Mouse (Mus musculus) left cerebral cortex, adult 18-20 months (tissue): ENCODE results near the gene Kcnab3. TPM values are rescaled to one million over a fixed set of nuclear protein-coding genes. Genes with fewer than 3 reads are reported as not detected.

Experiments used
- DNase-seq, 2 experiments: peaks; one replicate each; pipeline ENCODE4 v3.0.0; 2021 to 2022; ENCODE audit warnings: low spot score in 2 of 2, mixed read lengths in 1 of 2
- total RNA-seq, 2 experiments: library from RNA; stranded (reverse); gene quantifications; 2 replicates each; pipeline ENCODE4 v1.2.3; 2021

Gene Kcnab3
- total RNA-seq, 2 experiments from 2014 or later, result 75.3 to 102 TPM

- DNase-seq, result no peak
Measured at GRCm38 (mm10) chr11:69331152-69331551, 5.1 kb downstream of the Kcnab3 start.

GRCm38 (mm10) chr11:69331929-69332405 is 5.9 kb downstream of the Kcnab3 start:
- peak; percentile 78 to 79 for DNase-seq

- no peak for DNase-seq
Measured at GRCm38 (mm10) chr11:69332713-69333253, 6.7 kb downstream of the Kcnab3 start.

- DNase-seq, result no peak
Measured at GRCm38 (mm10) chr11:69333922-69334321, 7.9 kb downstream of the Kcnab3 start.

GRCm38 (mm10) chr11:69334796-69335195 is 8.7 kb downstream of the Kcnab3 start:
- no peak for DNase-seq

GRCm38 (mm10) chr11:69340161-69341131 is 14.4 kb downstream of the Kcnab3 start, which contains the start of gene Rnf227:
Rnf227 (plus strand) TSS chr11:69340461.
- peak; percentile 67 to 84 for DNase-seq

GRCm38 (mm10) chr11:69346441-69346840 is 20.4 kb downstream of the Kcnab3 start:
- DNase-seq, result no peak

GRCm38 (mm10) chr11:69356544-69356943 is 30.5 kb downstream of the Kcnab3 start:
- no peak for DNase-seq

- no peak for DNase-seq
Measured at GRCm38 (mm10) chr11:69357690-69358089, 31.6 kb downstream of the Kcnab3 start.

GRCm38 (mm10) chr11:69362021-69362420 is 36.0 kb downstream of the Kcnab3 start:
- no peak for DNase-seq

- no peak for DNase-seq
Measured at GRCm38 (mm10) chr11:69362479-69362878, 36.4 kb downstream of the Kcnab3 start.

GRCm38 (mm10) chr11:69364376-69364775 is 38.3 kb downstream of the Kcnab3 start:
- DNase-seq, result no peak

GRCm38 (mm10) chr11:69364910-69365309 is 38.9 kb downstream of the Kcnab3 start:
- peak; percentile 85 to 89 for DNase-seq

GRCm38 (mm10) chr11:69365722-69366121 is 39.7 kb downstream of the Kcnab3 start:
- no peak for DNase-seq

- DNase-seq, result peak; percentile 96 to 97
Measured at GRCm38 (mm10) chr11:69366157-69366854, 40.2 kb downstream of the Kcnab3 start.

- peak; percentile 21 to 31 for DNase-seq
Measured at GRCm38 (mm10) chr11:69366855-69367615, 41.0 kb downstream of the Kcnab3 start.

GRCm38 (mm10) chr11:69367616-69368355 is 41.7 kb downstream of the Kcnab3 start:
- DNase-seq, result no peak

- DNase-seq, result peak; percentile 12 to 30
Measured at GRCm38 (mm10) chr11:69368356-69369214, 42.5 kb downstream of the Kcnab3 start.
